Mouse (Mus musculus): ENCODE results near the gene Pabpn1l. TPM values are rescaled to one million over a fixed set of nuclear protein-coding genes. Genes with fewer than 3 reads are reported as not detected.

Gene Pabpn1l
- not detected for polyA plus RNA-seq (2014; fragmentation: Illumina TruSeq; extraction: RNeasy Lipid Tissue Mini Kit (QIAGEN cat#74804); ENCODE audit: low read depth, low replicate concordance)

DNA sequence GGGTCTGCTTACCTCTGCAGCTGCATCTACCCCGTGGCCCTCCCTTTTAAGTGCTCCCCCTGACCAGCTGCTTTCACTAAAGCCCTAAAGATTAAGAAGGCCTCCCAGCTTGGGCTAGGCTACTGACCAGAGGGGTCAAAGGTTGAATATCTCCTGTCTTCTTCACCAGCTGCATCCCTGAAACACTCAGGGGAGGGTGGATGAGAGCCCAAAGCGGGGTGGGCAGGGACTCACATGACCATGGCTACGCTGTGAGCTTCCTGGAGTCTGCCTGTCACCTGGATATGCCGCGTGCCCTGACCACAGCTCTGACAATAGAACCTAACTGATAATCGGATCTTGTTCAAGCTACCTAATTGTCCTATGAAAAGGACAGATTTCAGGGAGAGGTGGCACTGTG lies at the start of gene Pabpn1l:
Gene Pabpn1l (minus strand): TSS at position 13 of the 400 bp plus-strand sequence.

GRCm38 (mm10) chr8:122611295-122612133 lies 11.0 kb downstream of the Pabpn1l start, which contains the start of the genes Galns and Trappc2l:
TSS of gene Galns (minus strand) at chr8:122611463.
TSS of gene Trappc2l (plus strand) at chr8:122611640.

DNA sequence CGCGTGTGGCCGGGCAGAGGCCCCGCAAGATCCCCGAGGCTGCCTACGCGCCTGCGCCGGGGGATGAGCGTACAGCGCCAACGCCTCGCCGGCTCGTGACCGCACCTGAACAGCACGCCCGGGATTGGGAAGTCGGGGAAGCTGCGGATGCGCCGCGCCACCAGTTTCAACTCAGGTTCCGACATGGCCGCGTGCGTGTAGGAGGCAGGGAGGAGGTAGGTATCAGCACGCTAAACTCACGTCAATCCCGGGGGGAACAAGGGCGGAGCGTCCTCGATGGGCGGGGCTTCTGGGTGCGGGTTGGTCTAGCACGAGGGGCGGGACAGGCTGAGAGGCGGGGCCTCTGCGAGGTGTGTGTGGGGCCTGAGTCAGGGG lies 45.9 kb downstream of the Pabpn1l start, which contains the start of gene Aprt:
Gene Aprt (minus strand): TSS at position 262 of the 375 bp plus-strand sequence.

Other genes with a start within 250 kb of the Pabpn1l start
- 10.9 TPM for gene Zc3h18, start 246.1 kb downstream of the Pabpn1l start, polyA plus RNA-seq (2014; fragmentation: Illumina TruSeq; extraction: RNeasy Lipid Tissue Mini Kit (QIAGEN cat#74804); ENCODE audit: low read depth, low replicate concordance)
- not detected for gene Il17c, start 200.7 kb downstream of the Pabpn1l start, polyA plus RNA-seq (2014; fragmentation: Illumina TruSeq; extraction: RNeasy Lipid Tissue Mini Kit (QIAGEN cat#74804); ENCODE audit: low read depth, low replicate concordance)
- gene Cyba, start 189.8 kb downstream of the Pabpn1l start, polyA plus RNA-seq (2014; fragmentation: Illumina TruSeq; extraction: RNeasy Lipid Tissue Mini Kit (QIAGEN cat#74804); ENCODE audit: low read depth, low replicate concordance) = not detected
- gene Mvd, start 179.3 kb downstream of the Pabpn1l start, polyA plus RNA-seq (2014; fragmentation: Illumina TruSeq; extraction: RNeasy Lipid Tissue Mini Kit (QIAGEN cat#74804); ENCODE audit: low read depth, low replicate concordance) = not detected
- 0.17 TPM for gene Snai3, start 162.0 kb downstream of the Pabpn1l start, polyA plus RNA-seq (2014; fragmentation: Illumina TruSeq; extraction: RNeasy Lipid Tissue Mini Kit (QIAGEN cat#74804); ENCODE audit: low read depth, low replicate concordance)
- 26.4 TPM for gene Rnf166, start 146.7 kb downstream of the Pabpn1l start, polyA plus RNA-seq (2014; fragmentation: Illumina TruSeq; extraction: RNeasy Lipid Tissue Mini Kit (QIAGEN cat#74804); ENCODE audit: low read depth, low replicate concordance)
- gene Ctu2, start 146.6 kb downstream of the Pabpn1l start, polyA plus RNA-seq (2014; fragmentation: Illumina TruSeq; extraction: RNeasy Lipid Tissue Mini Kit (QIAGEN cat#74804); ENCODE audit: low read depth, low replicate concordance) = 0.27 TPM
- 0.50 TPM for gene Piezo1, start 71.4 kb downstream of the Pabpn1l start, polyA plus RNA-seq (2014; fragmentation: Illumina TruSeq; extraction: RNeasy Lipid Tissue Mini Kit (QIAGEN cat#74804); ENCODE audit: low read depth, low replicate concordance)
- gene Cdt1, start 54.7 kb downstream of the Pabpn1l start, polyA plus RNA-seq (2014; fragmentation: Illumina TruSeq; extraction: RNeasy Lipid Tissue Mini Kit (QIAGEN cat#74804); ENCODE audit: low read depth, low replicate concordance) = 0.59 TPM
- 4.8 TPM for gene Aprt, start 45.8 kb downstream of the Pabpn1l start, polyA plus RNA-seq (2014; fragmentation: Illumina TruSeq; extraction: RNeasy Lipid Tissue Mini Kit (QIAGEN cat#74804); ENCODE audit: low read depth, low replicate concordance)
- 0.53 TPM for gene Galns, start 11.3 kb downstream of the Pabpn1l start, polyA plus RNA-seq (2014; fragmentation: Illumina TruSeq; extraction: RNeasy Lipid Tissue Mini Kit (QIAGEN cat#74804); ENCODE audit: low read depth, low replicate concordance)
- gene Trappc2l, start 11.1 kb downstream of the Pabpn1l start, polyA plus RNA-seq (2014; fragmentation: Illumina TruSeq; extraction: RNeasy Lipid Tissue Mini Kit (QIAGEN cat#74804); ENCODE audit: low read depth, low replicate concordance) = 10.4 TPM
- 0.11 TPM for gene Cbfa2t3, start 76.4 kb upstream of the Pabpn1l start, polyA plus RNA-seq (2014; fragmentation: Illumina TruSeq; extraction: RNeasy Lipid Tissue Mini Kit (QIAGEN cat#74804); ENCODE audit: low read depth, low replicate concordance)
- 0.74 TPM for gene Acsf3, start 152.7 kb upstream of the Pabpn1l start, polyA plus RNA-seq (2014; fragmentation: Illumina TruSeq; extraction: RNeasy Lipid Tissue Mini Kit (QIAGEN cat#74804); ENCODE audit: low read depth, low replicate concordance)
- not detected for gene Cdh15, start 225.2 kb upstream of the Pabpn1l start, polyA plus RNA-seq (2014; fragmentation: Illumina TruSeq; extraction: RNeasy Lipid Tissue Mini Kit (QIAGEN cat#74804); ENCODE audit: low read depth, low replicate concordance)

Measured in testis, adult 10 weeks (tissue).